Mouse (Mus musculus): Measurements from ENCODE around the gene Gm12258. TPM values are rescaled to one million over a fixed set of nuclear protein-coding genes. Genes with fewer than 3 reads are reported as not detected.
A peak's percentile ranks its signal among the peaks of the same experiment; 100 is the strongest.

Gene Gm12258
- total RNA-seq, 2 experiments from 2014 or later: 11.0 to 13.4 TPM

DNA sequence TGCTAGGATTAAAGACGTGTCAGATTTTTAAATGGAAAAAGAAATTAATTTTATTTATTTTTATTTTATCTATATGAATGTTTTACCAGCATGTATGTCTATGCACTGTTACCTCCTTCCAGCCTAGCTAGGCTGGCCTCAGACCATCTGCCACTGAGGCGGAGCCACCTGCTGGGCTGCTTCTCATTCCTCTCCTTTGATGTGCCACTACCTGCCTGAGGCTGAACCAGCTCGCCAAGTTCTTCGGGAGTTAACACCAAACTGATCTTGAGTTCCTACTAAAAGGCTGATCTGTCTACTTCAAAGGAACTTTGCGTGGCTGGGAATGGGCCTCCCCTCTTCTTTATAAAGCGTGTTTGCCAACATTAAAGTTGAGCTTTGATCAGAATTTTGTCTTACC is 47.5 kb downstream of the Gm12258 start:
- ATAC-seq (replicated peaks; ENCODE audit: low FRiP score, poor library complexity, severe bottlenecking): no peak

DNA sequence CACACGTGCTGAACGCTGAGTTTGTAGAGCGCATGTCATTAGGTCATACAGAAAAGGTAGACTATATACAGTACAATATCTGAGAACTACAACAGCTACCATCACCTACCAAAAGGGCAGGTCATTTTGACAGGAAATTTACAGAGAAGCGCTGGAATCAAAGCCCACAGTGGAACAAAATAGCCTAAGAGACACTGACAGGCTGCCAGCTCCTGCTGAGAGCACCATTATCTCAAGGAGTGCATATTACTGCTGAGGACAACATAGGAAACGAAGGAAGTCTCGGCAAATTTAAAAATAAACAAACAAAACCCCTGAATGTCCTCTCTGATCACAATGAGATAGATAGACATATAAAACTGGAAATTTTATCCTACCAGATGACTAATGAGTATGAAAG is 50.5 kb downstream of the Gm12258 start:
- ATAC-seq (replicated peaks; ENCODE audit: low FRiP score, poor library complexity, severe bottlenecking): no peak

DNA sequence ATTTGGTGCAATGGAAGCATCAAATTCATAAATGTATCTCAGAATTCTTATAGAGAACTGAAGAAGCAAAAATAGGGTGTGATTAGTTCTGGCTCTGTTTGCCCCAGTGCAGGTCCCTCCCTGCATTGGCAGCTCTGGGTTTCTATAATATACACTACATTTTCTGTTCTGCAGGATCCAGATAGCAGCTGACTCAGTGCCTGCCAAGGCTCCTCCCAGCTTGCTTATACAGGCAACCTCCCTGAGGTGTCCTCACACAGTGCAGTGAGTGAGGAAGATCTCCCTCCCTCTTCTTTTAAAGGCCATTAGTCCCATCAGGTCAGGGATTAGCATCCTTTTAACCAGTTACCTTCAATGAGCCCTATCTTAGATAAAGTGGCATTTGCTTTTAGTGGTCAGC is 54.1 kb downstream of the Gm12258 start:
- ATAC-seq (replicated peaks; ENCODE audit: low FRiP score, poor library complexity, severe bottlenecking): peak; percentile 81

DNA sequence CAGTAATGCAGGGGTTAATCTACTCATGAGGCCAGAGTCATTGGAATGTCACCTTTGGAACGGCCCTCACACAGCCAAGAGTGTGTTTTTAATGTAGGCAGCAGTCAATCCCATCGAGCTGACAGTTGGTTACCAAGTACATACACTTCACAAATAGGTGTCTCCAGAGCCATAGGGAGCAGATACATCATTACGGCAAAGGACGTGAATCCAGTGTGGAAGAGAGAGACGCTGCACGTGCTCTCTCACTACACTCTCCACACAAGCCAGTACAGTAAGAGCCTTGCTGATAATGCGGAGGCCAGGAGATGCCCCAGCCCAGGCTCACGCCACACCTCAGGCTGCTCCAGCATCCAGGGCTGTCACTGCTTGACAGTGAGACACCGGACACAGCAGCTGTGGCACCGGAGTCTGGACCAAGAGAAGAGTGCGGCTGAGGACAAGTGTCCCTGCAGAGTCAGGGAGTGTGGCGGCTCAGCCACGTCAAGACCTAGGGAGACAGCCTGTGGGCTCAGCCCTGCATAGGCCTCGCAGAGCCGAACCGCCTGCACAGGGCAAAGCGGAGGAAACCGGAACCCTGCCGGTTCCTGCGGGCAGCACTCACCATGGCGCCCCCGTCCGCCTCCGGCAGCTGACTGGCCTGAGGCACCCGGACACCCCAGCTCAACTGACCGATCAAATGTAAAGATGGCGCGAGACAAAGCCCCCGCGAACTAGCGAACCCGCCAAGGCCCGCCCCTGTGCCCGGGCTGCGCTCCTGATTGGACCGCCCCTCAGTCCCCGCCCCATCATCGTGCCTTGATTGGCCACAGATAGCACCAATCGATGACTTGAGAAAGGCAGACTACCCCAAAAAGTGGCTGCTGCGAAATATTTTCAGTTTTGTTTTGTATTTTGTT is 56.8 kb downstream of the Gm12258 start, which contains the start of gene Zfp39:
Gene Zfp39, minus strand, starts transcription at position 715 of the 899 bp plus-strand sequence.
- peak; percentile 81 for ATAC-seq (replicated peaks; ENCODE audit: low FRiP score, poor library complexity, severe bottlenecking)

DNA sequence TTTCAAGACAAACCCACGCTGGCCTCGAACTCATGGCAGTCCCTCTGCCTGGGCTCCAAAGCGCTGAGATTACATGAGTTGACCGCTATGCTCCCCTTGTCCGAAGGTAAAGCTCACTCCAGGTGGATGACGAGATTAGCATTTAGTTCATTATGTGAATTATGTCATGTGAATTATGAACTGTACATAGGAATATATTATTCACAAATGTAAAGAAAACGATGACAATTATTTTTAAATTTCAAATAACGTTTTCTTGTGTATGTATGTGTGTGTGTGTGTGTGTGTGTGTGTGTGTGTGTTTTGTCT is 57.4 kb downstream of the Gm12258 start:
- ATAC-seq (replicated peaks; ENCODE audit: low FRiP score, poor library complexity, severe bottlenecking): peak; percentile 5; the same call in 1 of the 2 replicates

DNA sequence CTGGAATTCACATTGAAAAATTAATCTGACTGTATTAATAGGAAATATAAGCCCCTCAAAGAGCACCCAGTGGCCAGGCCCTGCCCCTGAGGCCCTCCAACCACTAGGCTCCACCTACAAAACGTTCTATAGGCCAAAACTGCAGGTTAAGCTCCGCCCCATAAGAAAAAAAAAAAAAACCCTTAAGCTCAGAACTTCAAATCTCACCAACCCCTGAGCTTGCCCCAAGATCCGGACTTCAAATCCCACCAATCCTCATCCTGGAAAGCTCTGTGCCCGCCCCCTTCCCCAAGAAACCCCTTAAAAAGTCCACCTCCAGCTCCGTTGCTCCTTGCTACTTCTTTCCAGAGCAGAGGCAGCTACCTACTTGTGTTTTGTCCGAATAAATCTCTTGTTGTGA is 57.9 kb downstream of the Gm12258 start:
- peak; percentile 57 for ATAC-seq (replicated peaks; ENCODE audit: low FRiP score, poor library complexity, severe bottlenecking)

Other genes starting within 250 kb of the Gm12258 start
- gene 2210407C18Rik, start 231.1 kb upstream of the Gm12258 start, total RNA-seq (2015; ENCODE audit: low replicate concordance): not detected in 2 replicates
- gene 2210407C18Rik, start 231.1 kb upstream of the Gm12258 start, total RNA-seq (2017; ENCODE audit: low replicate concordance): not detected in 2 replicates
- not detected in 2 replicates for gene Olfr323, start 216.7 kb upstream of the Gm12258 start, total RNA-seq (2015; ENCODE audit: low replicate concordance)
- gene Olfr323, start 216.7 kb upstream of the Gm12258 start, total RNA-seq (2017; ENCODE audit: low replicate concordance): not detected in 2 replicates
- 56.9 and 65.4 TPM in 2 replicates for gene Trim58, start 206.7 kb upstream of the Gm12258 start, total RNA-seq (2015; ENCODE audit: low replicate concordance)
- gene Trim58, start 206.7 kb upstream of the Gm12258 start, total RNA-seq (2017; ENCODE audit: low replicate concordance): 45.0 and 61.1 TPM in 2 replicates
- 0.42 TPM in 1 of 2 replicates, not detected in the other for gene Olfr322, start 188.4 kb upstream of the Gm12258 start, total RNA-seq (2015; ENCODE audit: low replicate concordance)
- gene Olfr322, start 188.4 kb upstream of the Gm12258 start, total RNA-seq (2017; ENCODE audit: low replicate concordance): 0.77 and 1.9 TPM in 2 replicates
- gene Olfr320, start 166.1 kb upstream of the Gm12258 start, total RNA-seq (2015; ENCODE audit: low replicate concordance): not detected in 2 replicates
- not detected in 2 replicates for gene Olfr320, start 166.1 kb upstream of the Gm12258 start, total RNA-seq (2017; ENCODE audit: low replicate concordance)
- gene Olfr319, start 148.0 kb upstream of the Gm12258 start, total RNA-seq (2015; ENCODE audit: low replicate concordance): not detected in 2 replicates
- gene Olfr319, start 148.0 kb upstream of the Gm12258 start, total RNA-seq (2017; ENCODE audit: low replicate concordance): not detected in 2 replicates
- gene Olfr318, start 123.1 kb upstream of the Gm12258 start, total RNA-seq (2015; ENCODE audit: low replicate concordance): not detected in 2 replicates
- not detected in 2 replicates for gene Olfr318, start 123.1 kb upstream of the Gm12258 start, total RNA-seq (2017; ENCODE audit: low replicate concordance)
- not detected in 2 replicates for gene Olfr317, start 107.9 kb upstream of the Gm12258 start, total RNA-seq (2015; ENCODE audit: low replicate concordance)
- gene Olfr317, start 107.9 kb upstream of the Gm12258 start, total RNA-seq (2017; ENCODE audit: low replicate concordance): not detected in 2 replicates
- not detected in 2 replicates for gene Olfr316, start 94.4 kb upstream of the Gm12258 start, total RNA-seq (2015; ENCODE audit: low replicate concordance)
- gene Olfr316, start 94.4 kb upstream of the Gm12258 start, total RNA-seq (2017; ENCODE audit: low replicate concordance): not detected in 2 replicates
- gene Olfr315, start 74.0 kb upstream of the Gm12258 start, total RNA-seq (2015; ENCODE audit: low replicate concordance): not detected in 2 replicates
- not detected in 2 replicates for gene Olfr315, start 74.0 kb upstream of the Gm12258 start, total RNA-seq (2017; ENCODE audit: low replicate concordance)
- gene Olfr314, start 64.2 kb upstream of the Gm12258 start, total RNA-seq (2015; ENCODE audit: low replicate concordance): not detected in 2 replicates
- gene Olfr314, start 64.2 kb upstream of the Gm12258 start, total RNA-seq (2017; ENCODE audit: low replicate concordance): not detected in 2 replicates
- gene Fam183b, start 45.2 kb upstream of the Gm12258 start, total RNA-seq (2015; ENCODE audit: low replicate concordance): not detected in 2 replicates
- gene Fam183b, start 45.2 kb upstream of the Gm12258 start, total RNA-seq (2017; ENCODE audit: low replicate concordance): not detected in 2 replicates
- not detected in 2 replicates for gene Olfr313, start 32.2 kb upstream of the Gm12258 start, total RNA-seq (2015; ENCODE audit: low replicate concordance)
- not detected in 2 replicates for gene Olfr313, start 32.2 kb upstream of the Gm12258 start, total RNA-seq (2017; ENCODE audit: low replicate concordance)
- gene Olfr312, start 17.9 kb upstream of the Gm12258 start, total RNA-seq (2015; ENCODE audit: low replicate concordance): not detected in 2 replicates
- not detected in 2 replicates for gene Olfr312, start 17.9 kb upstream of the Gm12258 start, total RNA-seq (2017; ENCODE audit: low replicate concordance)
- not detected in 2 replicates for gene Olfr311, start 7.9 kb upstream of the Gm12258 start, total RNA-seq (2015; ENCODE audit: low replicate concordance)
- gene Olfr311, start 7.9 kb upstream of the Gm12258 start, total RNA-seq (2017; ENCODE audit: low replicate concordance): not detected in 2 replicates
- 4.3 and 11.3 TPM in 2 replicates for gene 2810021J22Rik, start 20.1 kb downstream of the Gm12258 start, total RNA-seq (2015; ENCODE audit: low replicate concordance)
- 2.7 and 3.9 TPM in 2 replicates for gene 2810021J22Rik, start 20.1 kb downstream of the Gm12258 start, total RNA-seq (2017; ENCODE audit: low replicate concordance)
- gene Zfp39, start 57.1 kb downstream of the Gm12258 start, total RNA-seq (2015; ENCODE audit: low replicate concordance): 79.2 and 83.3 TPM in 2 replicates
- gene Zfp39, start 57.1 kb downstream of the Gm12258 start, total RNA-seq (2017; ENCODE audit: low replicate concordance): 44.4 and 49.4 TPM in 2 replicates
- gene Btnl10, start 70.8 kb downstream of the Gm12258 start, total RNA-seq (2015; ENCODE audit: low replicate concordance): 407 and 422 TPM in 2 replicates
- 484 and 553 TPM in 2 replicates for gene Btnl10, start 70.8 kb downstream of the Gm12258 start, total RNA-seq (2017; ENCODE audit: low replicate concordance)
- 104 and 109 TPM in 2 replicates for gene Rnf187, start 91.8 kb downstream of the Gm12258 start, total RNA-seq (2015; ENCODE audit: low replicate concordance)
- gene Rnf187, start 91.8 kb downstream of the Gm12258 start, total RNA-seq (2017; ENCODE audit: low replicate concordance): 104 and 117 TPM in 2 replicates
- 265 and 290 TPM in 2 replicates for gene Hist3h2ba, start 101.8 kb downstream of the Gm12258 start, total RNA-seq (2015; ENCODE audit: low replicate concordance)
- gene Hist3h2ba, start 101.8 kb downstream of the Gm12258 start, total RNA-seq (2017; ENCODE audit: low replicate concordance): 136 and 409 TPM in 2 replicates
- gene Hist3h2a, start 107.5 kb downstream of the Gm12258 start, total RNA-seq (2015; ENCODE audit: low replicate concordance): 186 and 192 TPM in 2 replicates
- 1,299 and 1,489 TPM in 2 replicates for gene Hist3h2a, start 107.5 kb downstream of the Gm12258 start, total RNA-seq (2017; ENCODE audit: low replicate concordance)
- gene Trim17, start 107.5 kb downstream of the Gm12258 start, total RNA-seq (2015; ENCODE audit: low replicate concordance): 0.36 and 0.84 TPM in 2 replicates
- gene Trim17, start 107.5 kb downstream of the Gm12258 start, total RNA-seq (2017; ENCODE audit: low replicate concordance): 1.2 TPM in 2 replicates
- 10.1 and 18.0 TPM in 2 replicates for gene Trim11, start 130.9 kb downstream of the Gm12258 start, total RNA-seq (2015; ENCODE audit: low replicate concordance)
- gene Trim11, start 130.9 kb downstream of the Gm12258 start, total RNA-seq (2017; ENCODE audit: low replicate concordance): 11.3 and 15.2 TPM in 2 replicates

Data from erythroid progenitor cell, adult 5-6 weeks (primary cell).